Mouse (Mus musculus): ENCODE measurements around the gene Dpf3. TPM values are rescaled to one million over a fixed set of nuclear protein-coding genes. Genes with fewer than 3 reads are reported as not detected.

Dpf3 gene
- total RNA-seq (2021) = 1 to 10 TPM; 7.7 to 8.1 TPM

DNA sequence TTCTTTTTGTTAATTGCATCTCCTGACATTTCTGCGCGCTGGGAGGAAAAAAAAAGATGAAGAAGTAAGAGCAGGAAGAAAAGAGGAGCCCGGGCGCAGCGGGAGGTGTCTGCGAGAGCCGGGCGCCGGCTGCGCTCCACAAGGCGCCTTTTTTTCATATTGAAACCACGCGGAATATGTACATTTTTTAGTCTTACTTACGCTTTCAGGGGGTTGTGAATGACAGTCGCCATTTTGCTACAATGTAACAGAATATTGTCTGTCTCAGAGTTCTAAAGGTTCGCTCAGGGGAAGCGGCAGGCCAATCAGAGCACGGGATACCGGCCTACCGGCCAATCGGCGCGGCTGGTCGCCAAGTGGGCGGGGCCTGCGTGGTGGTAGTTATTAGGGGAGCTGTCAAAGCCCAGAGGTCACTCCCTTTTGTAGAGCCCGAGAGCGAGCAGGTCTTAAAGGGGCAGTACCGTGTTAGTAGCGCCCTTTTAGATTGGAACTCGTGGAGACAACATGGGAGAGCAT lies at the start of gene Dpf3:
Gene Dpf3 (minus strand): TSS at position 241 of the 516 bp plus-strand sequence.
- intact Hi-C loops (cut with DNase I) = loop anchor here (5.0 to 10.0 kb wide), 2 partner anchors 153 to 375 kb away; no protein-coding TSS in a partner anchor
- DNase-seq (ENCODE audit: extremely low spot score in 1 of 2, low spot score in 2 of 2) = peak; percentile 92 to 99

DNA sequence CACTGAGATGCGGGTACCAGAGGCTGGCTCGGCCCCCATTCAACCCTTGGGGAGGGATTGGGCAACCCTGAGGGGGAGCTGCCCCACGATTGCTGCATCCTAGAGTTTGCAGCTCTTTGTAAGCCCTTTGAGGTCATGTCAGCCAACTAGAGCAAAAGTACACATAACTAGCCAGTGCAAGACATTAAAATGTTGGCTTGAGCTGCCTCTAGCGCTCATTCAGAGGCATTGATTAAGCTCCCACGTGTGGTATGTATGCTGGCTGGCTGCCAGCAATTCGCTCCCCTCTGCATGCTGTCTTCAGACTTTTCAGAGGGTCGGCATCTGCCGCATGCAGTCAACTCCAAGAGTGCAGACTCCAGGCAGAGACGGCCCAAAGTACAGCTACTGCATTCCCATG lies 48.5 kb upstream of the Dpf3 start:
- intact Hi-C loops (cut with DNase I) = no loop called here
- no peak for DNase-seq (ENCODE audit: extremely low spot score in 1 of 2, low spot score in 2 of 2)

DNA sequence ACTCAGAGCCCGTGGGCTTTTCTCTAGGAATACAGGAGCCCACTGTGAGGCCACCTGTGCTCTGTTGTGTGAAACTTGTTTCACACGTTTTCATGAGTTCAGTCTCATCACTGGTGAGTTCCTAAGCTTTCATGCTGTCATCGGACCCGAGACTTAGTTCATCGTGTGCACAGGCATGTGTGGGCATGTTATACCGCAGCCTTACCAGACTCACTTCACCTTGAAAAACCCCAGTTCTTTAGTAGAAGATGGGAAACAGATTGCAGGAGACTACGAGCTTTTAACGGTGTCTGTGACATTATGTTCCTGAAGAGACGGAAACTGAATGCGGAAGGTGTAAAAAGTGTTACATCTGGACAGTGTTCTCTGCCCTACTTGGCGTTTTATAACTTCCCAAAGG lies 47.9 kb upstream of the Dpf3 start:
- no peak for DNase-seq (ENCODE audit: extremely low spot score in 1 of 2, low spot score in 2 of 2)

DNA sequence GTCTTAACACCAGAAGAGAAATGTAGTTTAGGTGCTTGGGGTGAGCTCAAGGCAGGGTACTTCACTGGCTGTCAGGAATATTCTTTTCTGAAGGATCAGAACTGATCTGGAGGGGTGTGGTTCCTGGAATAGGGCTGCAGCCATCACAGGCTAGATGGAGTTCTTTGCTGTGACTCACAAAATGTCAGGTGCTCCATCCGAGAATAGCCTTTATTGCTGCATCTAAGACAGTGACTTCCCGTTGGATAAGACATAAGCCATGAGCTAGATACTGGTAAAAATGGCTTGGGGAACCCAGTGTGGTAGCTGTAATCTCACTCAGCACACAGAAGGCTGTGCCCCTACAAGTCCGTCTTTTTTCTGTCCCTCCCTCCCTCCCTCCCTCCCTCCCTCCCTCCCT lies 46.7 kb upstream of the Dpf3 start:
- no peak for DNase-seq (ENCODE audit: extremely low spot score in 1 of 2, low spot score in 2 of 2)
- intact Hi-C loops (cut with DNase I) = no loop called here

More for the DNA sequence above, 47.9 kb upstream of the Dpf3 start:
- intact Hi-C loops (cut with DNase I) = no loop called here

DNA sequence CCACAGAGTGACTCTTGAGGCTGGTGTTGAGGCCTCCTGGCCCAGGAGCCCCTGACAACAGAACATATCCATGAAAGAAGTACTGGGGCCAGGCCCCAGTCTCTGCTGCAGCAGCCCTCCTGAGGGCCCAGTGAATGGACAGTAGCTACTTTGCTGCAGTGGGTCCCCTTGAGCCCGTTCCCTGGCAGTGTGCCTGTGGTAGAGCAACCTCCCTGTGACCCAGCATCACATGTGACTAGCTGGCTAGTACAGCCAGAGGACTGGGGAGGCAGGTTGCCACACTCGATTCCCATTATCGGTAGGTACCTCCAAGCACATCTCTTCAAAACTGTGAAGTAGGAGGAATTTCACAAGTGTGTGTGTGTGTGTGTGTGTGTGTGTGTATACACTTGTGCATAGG lies 45.5 kb upstream of the Dpf3 start:
- intact Hi-C loops (cut with DNase I) = no loop called here
- DNase-seq (ENCODE audit: extremely low spot score in 1 of 2, low spot score in 2 of 2) = no peak

DNA sequence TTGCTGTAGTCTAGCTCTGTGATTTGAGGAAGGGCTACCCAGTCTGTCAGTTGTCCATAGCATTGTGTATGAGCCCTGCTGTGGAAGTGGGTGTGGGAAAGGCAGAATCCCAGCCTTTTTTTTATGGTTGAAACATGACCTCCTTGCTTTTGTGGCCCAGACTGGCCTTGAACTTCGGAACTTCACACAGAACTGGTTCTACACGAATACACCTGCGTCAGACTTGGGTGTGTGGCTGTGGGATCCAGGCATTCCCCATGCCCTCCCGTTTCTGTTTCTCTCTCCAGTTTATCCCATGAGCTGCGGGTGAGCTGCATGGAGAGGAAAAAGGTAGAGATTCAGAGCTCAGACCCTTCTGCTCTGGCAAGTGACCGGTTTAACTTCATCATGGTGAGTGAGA lies 44.5 kb upstream of the Dpf3 start:
- DNase-seq (ENCODE audit: extremely low spot score in 1 of 2, low spot score in 2 of 2) = no peak
- intact Hi-C loops (cut with DNase I) = no loop called here

DNA sequence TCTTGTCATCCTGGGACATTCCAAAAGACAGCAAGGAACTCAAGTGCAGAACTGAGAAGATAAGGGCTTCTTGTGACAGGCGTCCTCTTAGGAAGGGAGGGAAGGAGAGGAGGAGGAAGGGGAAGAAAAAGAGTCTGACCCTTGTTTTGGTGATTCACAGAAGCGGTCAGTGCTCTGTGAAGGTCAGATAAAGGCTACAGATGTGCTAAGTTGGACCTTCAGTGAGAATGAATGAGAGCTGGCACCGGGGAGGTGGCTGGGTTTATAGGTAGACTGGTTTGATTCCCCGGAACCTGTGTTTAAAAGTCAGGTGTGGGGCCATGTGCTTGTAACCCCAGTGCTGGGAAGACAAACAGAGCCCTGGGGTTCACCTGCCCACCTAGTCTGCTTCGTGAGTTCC lies 41.1 kb upstream of the Dpf3 start:
- DNase-seq (ENCODE audit: extremely low spot score in 1 of 2, low spot score in 2 of 2) = no peak
- intact Hi-C loops (cut with DNase I) = no loop called here

DNA sequence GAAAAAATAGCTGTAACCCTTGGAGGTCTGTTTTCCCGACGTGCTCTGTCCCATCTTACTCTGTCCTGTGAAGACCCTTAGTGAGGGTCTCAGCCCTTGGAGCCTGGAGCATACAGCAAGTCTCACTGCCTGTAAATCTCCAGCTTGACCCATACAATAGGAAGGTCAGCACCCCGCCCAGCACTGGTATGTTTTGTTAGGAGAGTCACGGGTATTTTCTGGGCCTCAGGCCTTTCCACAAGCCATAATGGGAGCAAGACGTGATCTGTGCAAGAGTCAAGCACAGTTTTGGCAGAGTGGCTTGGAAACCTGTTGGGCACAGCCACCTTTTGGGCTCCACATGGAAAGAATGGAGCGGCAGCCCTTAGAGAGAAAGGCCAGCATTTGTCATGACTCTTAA lies 40.3 kb upstream of the Dpf3 start:
- no peak for DNase-seq (ENCODE audit: extremely low spot score in 1 of 2, low spot score in 2 of 2)

DNA sequence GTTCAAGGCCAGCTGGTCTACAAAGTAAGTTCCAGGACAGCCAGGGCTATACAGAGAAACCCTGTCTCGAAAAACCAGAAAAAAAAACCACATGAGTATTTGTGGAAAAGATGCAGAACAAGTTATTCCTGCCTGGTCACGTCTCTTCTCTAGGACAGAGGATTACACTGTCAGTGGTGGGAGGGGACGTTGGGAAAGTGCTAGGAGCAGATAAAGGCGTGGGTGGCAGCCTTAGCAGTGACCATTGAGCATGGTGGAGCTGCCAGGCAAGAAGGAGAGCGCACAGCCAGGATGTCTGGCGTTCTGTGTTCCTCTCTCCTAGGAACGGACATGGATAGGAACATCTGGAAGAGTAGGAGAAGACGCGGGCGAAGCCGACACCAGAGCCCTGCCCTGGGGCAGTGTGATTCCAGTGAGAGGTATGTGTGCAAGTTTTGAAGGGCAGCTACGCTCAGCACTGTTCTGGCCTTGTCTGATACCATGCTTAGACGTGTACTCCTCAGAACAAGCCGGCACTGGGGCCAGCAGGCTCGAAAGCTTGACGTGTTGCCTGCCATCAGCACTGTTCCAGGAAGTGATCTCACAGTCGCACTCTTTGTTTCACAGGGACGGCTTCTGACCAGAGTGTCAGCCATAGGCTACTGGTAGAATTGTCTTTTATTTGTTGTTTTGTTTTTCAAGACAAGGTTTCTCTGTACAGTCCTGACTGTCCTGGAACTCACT lies 38.5 kb upstream of the Dpf3 start:
- intact Hi-C loops (cut with DNase I) = no loop called here
- DNase-seq (ENCODE audit: extremely low spot score in 1 of 2, low spot score in 2 of 2) = no peak

More for the DNA sequence above, 40.3 kb upstream of the Dpf3 start:
- intact Hi-C loops (cut with DNase I) = no loop called here

DNA sequence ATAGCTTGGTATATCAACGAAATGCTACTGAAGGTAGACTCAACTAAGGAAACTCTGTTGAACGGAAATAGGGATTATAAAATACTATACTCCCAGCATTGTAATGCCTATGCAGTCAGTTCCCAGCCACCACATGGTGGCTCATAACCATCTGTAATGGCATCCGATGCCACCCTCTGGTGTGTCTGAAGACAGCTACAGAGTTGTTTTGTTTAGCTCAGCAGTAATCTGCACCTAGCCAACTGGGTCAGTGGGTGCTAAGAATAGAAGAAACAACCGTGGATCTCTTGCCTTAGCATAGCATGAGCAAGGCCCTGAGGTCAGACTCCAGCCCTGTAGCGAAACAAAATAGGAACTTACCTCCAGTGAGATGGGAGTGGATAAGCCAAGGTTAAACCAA lies 36.8 kb upstream of the Dpf3 start:
- DNase-seq (ENCODE audit: extremely low spot score in 1 of 2, low spot score in 2 of 2) = no peak
- intact Hi-C loops (cut with DNase I) = no loop called here

DNA sequence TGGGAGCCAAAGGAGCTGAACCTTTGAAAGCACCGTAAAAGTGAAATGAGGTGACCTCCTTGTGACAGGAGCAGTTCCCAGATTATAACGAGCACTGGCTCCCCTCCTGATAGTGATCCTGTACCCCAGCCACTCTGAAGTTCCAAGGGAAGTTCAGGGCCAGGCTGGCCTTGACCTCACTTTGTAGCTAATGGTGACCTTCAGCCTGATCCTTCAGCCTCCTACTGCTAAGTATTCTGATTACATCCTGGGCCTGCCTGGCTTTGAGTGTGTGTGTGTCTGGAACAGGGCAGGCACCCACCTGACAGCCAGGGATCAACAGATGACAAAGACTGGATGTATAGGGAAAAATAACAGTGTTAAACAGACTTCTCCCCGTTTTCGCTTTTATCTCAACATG lies 36.4 kb upstream of the Dpf3 start:
- no peak for DNase-seq (ENCODE audit: extremely low spot score in 1 of 2, low spot score in 2 of 2)

DNA sequence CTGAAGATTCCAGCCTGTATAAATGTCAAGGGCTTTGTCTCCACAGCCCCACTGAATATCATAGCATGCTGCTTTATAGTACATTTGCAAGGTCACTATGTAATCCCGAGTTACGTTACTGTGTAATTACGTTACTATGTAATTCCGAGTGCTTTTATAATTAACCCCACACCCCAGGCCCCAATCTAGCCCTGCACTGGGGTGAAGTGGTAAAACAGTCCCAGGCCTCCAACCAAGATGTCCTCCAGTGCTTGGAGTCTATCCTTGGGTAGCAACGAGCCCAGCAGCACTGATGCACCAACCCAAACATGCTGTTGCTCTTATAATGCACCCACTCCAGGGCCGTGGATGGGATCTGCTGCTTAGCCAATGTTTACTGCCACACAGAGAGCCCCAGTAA lies 35.5 kb upstream of the Dpf3 start:
- intact Hi-C loops (cut with DNase I) = no loop called here
- DNase-seq (ENCODE audit: extremely low spot score in 1 of 2, low spot score in 2 of 2) = no peak

More for the DNA sequence above, 36.4 kb upstream of the Dpf3 start:
- intact Hi-C loops (cut with DNase I) = no loop called here

DNA sequence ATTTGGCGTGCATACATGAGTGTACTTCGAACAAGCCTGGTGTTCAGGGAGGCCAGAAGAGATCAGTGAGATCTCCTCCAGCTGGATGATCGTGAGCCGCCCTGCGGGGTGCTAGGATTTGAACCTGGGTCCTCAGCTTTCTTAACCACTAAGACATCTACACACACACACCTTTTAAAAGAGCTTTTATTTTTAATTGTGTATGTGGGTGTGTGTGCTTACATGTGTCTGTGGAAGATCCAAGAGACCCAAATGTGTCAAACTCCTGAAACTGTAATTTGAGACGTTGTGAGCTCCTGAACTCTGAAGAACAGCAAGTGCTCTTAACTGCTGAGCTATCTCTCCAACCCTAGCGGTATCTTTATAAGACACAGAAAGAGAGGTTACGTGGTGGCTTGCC lies 33.6 kb upstream of the Dpf3 start:
- intact Hi-C loops (cut with DNase I) = no loop called here
- DNase-seq (ENCODE audit: extremely low spot score in 1 of 2, low spot score in 2 of 2) = no peak

DNA sequence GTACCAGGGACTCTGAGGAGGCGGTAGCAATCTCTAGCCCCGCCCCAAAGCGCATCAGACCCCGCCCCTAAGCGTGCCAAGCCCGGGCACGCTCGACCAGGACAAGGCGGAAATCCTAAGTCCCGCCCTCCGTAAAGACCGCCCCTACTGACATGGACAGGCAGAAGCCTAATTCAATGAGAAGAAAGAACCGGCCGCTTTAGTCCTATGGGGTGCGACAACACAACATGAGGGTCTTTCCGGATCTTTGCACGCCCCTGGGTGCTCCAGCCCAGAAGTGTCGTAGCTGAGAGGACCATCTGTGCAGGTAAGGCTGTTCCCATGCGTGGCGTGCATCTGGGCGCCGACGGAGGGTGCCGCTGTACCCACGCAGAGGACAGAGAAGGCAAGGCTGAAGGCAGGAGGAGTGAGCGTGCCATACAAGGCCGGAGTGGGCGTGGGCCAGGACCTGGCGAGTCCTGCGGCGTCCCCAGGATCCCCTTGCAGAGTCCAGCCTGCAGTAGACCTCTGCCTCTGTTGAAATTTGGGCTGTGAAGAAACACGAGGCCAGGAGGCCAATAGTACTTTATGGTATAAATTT lies 32.9 kb upstream of the Dpf3 start, which contains the start of gene Dcaf4:
Gene Dcaf4 (plus strand): TSS at position 156 of the 580 bp plus-strand sequence.
- intact Hi-C loops (cut with DNase I) = no loop called here
- peak; percentile 93 to 97 for DNase-seq (ENCODE audit: extremely low spot score in 1 of 2, low spot score in 2 of 2)

DNA sequence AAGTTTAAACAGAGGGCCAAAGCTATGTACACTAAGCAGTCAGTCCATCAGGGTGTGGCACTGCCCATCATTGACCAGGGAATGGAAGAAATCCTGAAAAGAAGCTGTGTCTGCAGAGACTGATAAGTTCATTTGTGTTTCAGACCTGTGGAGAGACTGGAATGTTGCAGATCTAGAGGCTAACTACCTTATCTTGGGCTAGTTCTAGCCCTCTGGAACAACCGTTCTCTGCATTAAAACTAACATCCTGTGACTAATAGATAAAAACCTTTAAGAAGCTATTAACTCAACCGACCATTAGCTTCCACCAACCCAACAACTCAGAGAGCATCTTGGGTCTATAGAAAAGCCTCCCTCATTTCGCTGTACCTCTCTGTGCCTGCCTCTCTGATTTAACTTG lies 30.1 kb upstream of the Dpf3 start:
- intact Hi-C loops (cut with DNase I) = no loop called here
- DNase-seq (ENCODE audit: extremely low spot score in 1 of 2, low spot score in 2 of 2) = no peak

DNA sequence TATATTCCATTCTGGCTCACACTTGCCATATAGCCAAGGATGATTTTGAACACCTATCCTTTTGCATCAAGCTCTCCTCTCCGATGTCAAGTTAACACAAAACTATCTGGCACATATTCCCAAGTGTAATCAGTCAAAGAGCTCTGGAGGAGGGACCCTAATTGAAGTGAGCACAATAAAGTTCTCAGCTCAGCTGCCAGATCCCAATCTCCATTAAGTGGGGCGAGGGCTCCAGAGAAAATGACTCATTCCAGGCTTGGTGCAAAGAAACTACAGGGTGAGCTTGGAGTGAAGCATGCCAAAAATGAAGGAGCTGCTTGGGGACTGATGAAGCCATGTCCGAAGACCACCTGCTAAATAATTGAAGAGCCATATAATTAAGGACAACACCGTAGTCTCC lies 26.7 kb upstream of the Dpf3 start:
- intact Hi-C loops (cut with DNase I) = no loop called here
- DNase-seq (ENCODE audit: extremely low spot score in 1 of 2, low spot score in 2 of 2) = no peak

DNA sequence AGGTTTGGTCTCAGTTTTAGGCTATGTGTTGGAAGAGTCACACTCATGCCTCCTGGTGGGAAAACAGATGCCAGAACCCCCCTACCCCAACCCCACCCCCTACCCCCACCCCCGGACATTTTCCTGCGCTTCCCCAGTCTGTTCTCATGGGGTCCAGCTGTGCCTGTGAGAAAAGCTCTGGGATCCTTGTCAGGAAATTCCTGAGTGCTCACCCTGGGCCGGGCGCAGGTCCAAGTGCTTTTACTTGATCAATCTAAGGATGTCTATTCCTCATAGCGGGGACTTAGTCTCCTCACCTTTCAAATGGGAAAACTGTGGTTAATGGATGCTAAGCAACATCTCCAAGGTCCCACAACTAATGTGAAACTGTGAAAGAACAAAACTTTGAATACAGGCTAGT lies 25.7 kb upstream of the Dpf3 start:
- DNase-seq (ENCODE audit: extremely low spot score in 1 of 2, low spot score in 2 of 2) = peak in 1 of 2 experiments; percentile 76

DNA sequence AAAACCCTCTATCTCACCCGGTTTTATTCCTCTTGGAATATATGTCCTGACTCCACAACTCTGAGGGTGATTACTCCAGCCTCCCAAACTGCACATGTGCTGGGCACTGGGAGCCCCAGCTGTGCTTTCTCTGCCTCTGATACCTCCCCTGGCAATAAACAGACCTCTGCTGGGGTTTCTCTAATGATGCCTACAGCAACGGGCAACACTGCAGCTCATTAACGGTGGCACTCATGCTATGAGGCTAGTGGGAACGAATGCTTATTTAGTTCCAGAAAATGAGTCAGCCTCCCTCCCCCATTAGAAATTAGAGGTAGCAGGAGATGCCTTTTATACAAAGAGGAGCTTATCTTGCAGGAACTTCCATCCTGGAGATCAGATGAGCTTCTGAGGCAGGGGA lies 25.3 kb upstream of the Dpf3 start:
- DNase-seq (ENCODE audit: extremely low spot score in 1 of 2, low spot score in 2 of 2) = no peak
- intact Hi-C loops (cut with DNase I) = no loop called here

More for the DNA sequence above, 25.7 kb upstream of the Dpf3 start:
- intact Hi-C loops (cut with DNase I) = no loop called here

DNA sequence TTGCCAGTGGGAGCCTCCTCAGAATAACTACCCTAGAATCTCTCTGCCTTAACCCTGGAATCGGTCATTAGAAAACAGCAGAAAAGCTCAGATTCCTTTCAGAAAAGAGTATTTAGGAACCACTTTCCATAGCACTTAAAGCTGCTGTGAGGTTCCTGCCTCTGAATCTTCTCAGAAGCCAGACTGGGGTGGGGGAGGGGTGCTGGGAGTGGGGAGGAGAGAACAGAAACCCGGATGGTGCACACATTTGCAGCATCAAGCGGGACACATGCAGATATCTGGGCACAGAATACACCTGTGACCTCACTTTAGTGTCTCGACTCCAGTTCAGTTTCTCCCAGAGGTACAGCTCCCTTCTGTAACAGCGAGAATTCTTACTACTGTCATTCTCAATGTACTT lies 23.1 kb upstream of the Dpf3 start:
- intact Hi-C loops (cut with DNase I) = no loop called here
- DNase-seq (ENCODE audit: extremely low spot score in 1 of 2, low spot score in 2 of 2) = no peak

DNA sequence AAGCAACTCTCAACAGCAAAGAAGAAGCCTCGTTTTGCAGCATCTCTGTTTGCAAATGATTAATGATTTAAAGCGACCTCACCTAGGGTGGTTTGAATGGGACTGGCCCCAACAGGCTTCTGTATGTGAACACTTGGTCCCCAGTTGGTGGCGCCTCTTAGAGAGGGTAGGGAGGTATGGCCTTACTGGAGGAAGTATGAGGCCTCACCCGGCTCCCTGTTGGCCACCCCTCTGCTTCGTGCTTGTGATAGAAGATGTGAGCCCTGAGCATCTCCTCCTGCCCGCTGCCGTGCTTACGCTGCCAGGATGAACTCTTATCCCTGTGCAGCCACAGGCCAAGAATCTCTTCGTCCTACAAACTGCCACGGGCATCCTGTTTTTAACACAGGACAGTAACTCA lies 19.0 kb upstream of the Dpf3 start:
- DNase-seq (ENCODE audit: extremely low spot score in 1 of 2, low spot score in 2 of 2) = no peak
- intact Hi-C loops (cut with DNase I) = no loop called here
